Mouse (Mus musculus): ENCODE measurements around the gene Dgki. TPM values are rescaled to one million over a fixed set of nuclear protein-coding genes. Genes with fewer than 3 reads are reported as not detected.

Gene Dgki
- total and polyA plus RNA-seq, 3 experiments = not detected

GRCm38 (mm10) chr6:36881309-36881708 is 418.7 kb downstream of the Dgki start:
- no peak for TF ChIP-seq GABPA (IDR thresholded peaks at IDR 0.05; ENCODE audit: low read depth, low read length)
- TF ChIP-seq USF1 (IDR thresholded peaks at IDR 0.05; ENCODE audit: low read depth, low read length) = no peak
- TF ChIP-seq POLR2A (IDR thresholded peaks at IDR 0.05; ENCODE audit: control insufficient read depth in 1 of 2, insufficient read depth in 1 of 2, low read depth in 1 of 2, low read length in 2 of 2, poor library complexity in 1 of 2) = no peak
- Histone ChIP-seq H3K27ac (ENCODE audit: control insufficient read depth, low read depth, low read length) (no peak overlapping the region), H3K4me3 (ENCODE audit: control insufficient read depth in 1 of 2, insufficient read depth in 1 of 2, low read depth in 2 of 2, low read length in 2 of 2) (no peak overlapping the region), H3K27me3 (ENCODE audit: control insufficient read depth in 1 of 2, insufficient read depth in 2 of 2, low read length in 2 of 2) (no peaks in the 10 kb centered on the region), H3K9me3 (replicated peaks; ENCODE audit: insufficient read depth, low read length) (no peaks in the 10 kb centered on the region), H3K79me2 (ENCODE audit: control insufficient read depth, insufficient read depth, low read length, poor library complexity) (no peaks in the 10 kb centered on the region), H3K36me3 (ENCODE audit: control insufficient read depth in 1 of 2, insufficient read depth in 2 of 2, low read length in 2 of 2) (no peaks in the 10 kb centered on the region), H3K4me1 (ENCODE audit: control insufficient read depth in 1 of 2, insufficient read depth in 2 of 2, low read length in 2 of 2) (no peaks in the 10 kb centered on the region), H3K9ac (ENCODE audit: control insufficient read depth, low read depth, low read length, poor library complexity, severe bottlenecking) (no peak overlapping the region)
- no peak for DNase-seq (ENCODE audit: low read depth, low spot score)

- Histone ChIP-seq H3K27ac (ENCODE audit: control insufficient read depth, low read depth, low read length) (no peak overlapping the region), H3K4me3 (ENCODE audit: control insufficient read depth in 1 of 2, insufficient read depth in 1 of 2, low read depth in 2 of 2, low read length in 2 of 2) (no peak overlapping the region), H3K27me3 (ENCODE audit: control insufficient read depth in 1 of 2, insufficient read depth in 2 of 2, low read length in 2 of 2) (no peaks in the 10 kb centered on the region), H3K9me3 (replicated peaks; ENCODE audit: insufficient read depth, low read length) (no peaks in the 10 kb centered on the region), H3K4me1 (ENCODE audit: control insufficient read depth in 1 of 2, insufficient read depth in 2 of 2, low read length in 2 of 2) (no peaks in the 10 kb centered on the region), H3K79me2 (ENCODE audit: control insufficient read depth, insufficient read depth, low read length, poor library complexity) (no peaks in the 10 kb centered on the region), H3K36me3 (ENCODE audit: control insufficient read depth in 1 of 2, insufficient read depth in 2 of 2, low read length in 2 of 2) (no peaks in the 10 kb centered on the region), H3K9ac (ENCODE audit: control insufficient read depth, low read depth, low read length, poor library complexity, severe bottlenecking) (no peak overlapping the region)
- DNase-seq (ENCODE audit: low read depth, low spot score) = no peak
- no peak for TF ChIP-seq MYC (IDR thresholded peaks at IDR 0.05; ENCODE audit: low read depth, low read length)
- TF ChIP-seq ZMIZ1 (IDR thresholded peaks at IDR 0.05; ENCODE audit: low read depth, low read length) = no peak
- no peak for TF ChIP-seq ETS1 (IDR thresholded peaks at IDR 0.05; ENCODE audit: low read depth, low read length)
- TF ChIP-seq MAFK (IDR thresholded peaks at IDR 0.05; ENCODE audit: borderline replicate concordance, low read depth, low read length) = no peak
- TF ChIP-seq POLR2AphosphoS5 (IDR thresholded peaks at IDR 0.05; ENCODE audit: borderline replicate concordance, low read depth, low read length) = no peak
- TF ChIP-seq EP300 (IDR thresholded peaks at IDR 0.05; ENCODE audit: low read depth in 1 of 2, low read length in 2 of 2) = no peak
- TF ChIP-seq USF2 (IDR thresholded peaks at IDR 0.05; ENCODE audit: borderline replicate concordance in 1 of 2, insufficient read depth in 1 of 2, low read depth in 1 of 2, low read length in 2 of 2) = no peak
- TF ChIP-seq GATA1 (IDR thresholded peaks at IDR 0.05; ENCODE audit: low read depth, low read length) = no peak
- TF ChIP-seq BHLHE40 (IDR thresholded peaks at IDR 0.05; ENCODE audit: borderline replicate concordance, low read depth, low read length) = no peak
Observed at GRCm38 (mm10) chr6:36880643-36881263, 419.2 kb downstream of the Dgki start.

- Histone ChIP-seq H3K9ac (ENCODE audit: control insufficient read depth, low read depth, low read length, poor library complexity, severe bottlenecking) (no peak overlapping the region), H3K4me3 (ENCODE audit: control insufficient read depth in 1 of 2, insufficient read depth in 1 of 2, low read depth in 2 of 2, low read length in 2 of 2) (no peak overlapping the region), H3K27me3 (ENCODE audit: control insufficient read depth in 1 of 2, insufficient read depth in 2 of 2, low read length in 2 of 2) (no peaks in the 10 kb centered on the region), H3K4me1 (ENCODE audit: control insufficient read depth in 1 of 2, insufficient read depth in 2 of 2, low read length in 2 of 2) (no peaks in the 10 kb centered on the region), H3K9me3 (replicated peaks; ENCODE audit: insufficient read depth, low read length) (no peaks in the 10 kb centered on the region), H3K36me3 (ENCODE audit: control insufficient read depth in 1 of 2, insufficient read depth in 2 of 2, low read length in 2 of 2) (no peaks in the 10 kb centered on the region), H3K79me2 (ENCODE audit: control insufficient read depth, insufficient read depth, low read length, poor library complexity) (no peaks in the 10 kb centered on the region), H3K27ac (ENCODE audit: control insufficient read depth, low read depth, low read length) (no peak overlapping the region)
- no peak for TF ChIP-seq MXI1 (IDR thresholded peaks at IDR 0.05; ENCODE audit: low read depth, low read length)
- no peak for TF ChIP-seq POLR2AphosphoS5 (IDR thresholded peaks at IDR 0.05; ENCODE audit: borderline replicate concordance, low read depth, low read length)
- DNase-seq (ENCODE audit: low read depth, low spot score) = no peak
Observed at GRCm38 (mm10) chr6:36877399-36877798, 422.6 kb downstream of the Dgki start.
